Mouse (Mus musculus) T-cell, adult 2 months (primary cell): ENCODE measurements around the gene Myl6.

Experiments used
- DNase-seq: peaks from one replicate; pipeline ENCODE4 v3.0.0; 2022; ENCODE audit warnings: low spot score

Gene Myl6

GRCm38 (mm10) chr10:128489380-128489779, 4.6 kb downstream of the Myl6 start:
- no peak for DNase-seq

GRCm38 (mm10) chr10:128488776-128489175, 5.2 kb downstream of the Myl6 start:
- no peak for DNase-seq

- no peak for DNase-seq
Observed at GRCm38 (mm10) chr10:128487861-128488712, 5.9 kb downstream of the Myl6 start.

- no peak for DNase-seq
Observed at GRCm38 (mm10) chr10:128486370-128486769, 7.6 kb downstream of the Myl6 start.

- no peak for DNase-seq
Observed at GRCm38 (mm10) chr10:128474366-128474765, 19.6 kb downstream of the Myl6 start.

GRCm38 (mm10) chr10:128460270-128460630, 33.7 kb downstream of the Myl6 start:
- DNase-seq = no peak

DNA sequence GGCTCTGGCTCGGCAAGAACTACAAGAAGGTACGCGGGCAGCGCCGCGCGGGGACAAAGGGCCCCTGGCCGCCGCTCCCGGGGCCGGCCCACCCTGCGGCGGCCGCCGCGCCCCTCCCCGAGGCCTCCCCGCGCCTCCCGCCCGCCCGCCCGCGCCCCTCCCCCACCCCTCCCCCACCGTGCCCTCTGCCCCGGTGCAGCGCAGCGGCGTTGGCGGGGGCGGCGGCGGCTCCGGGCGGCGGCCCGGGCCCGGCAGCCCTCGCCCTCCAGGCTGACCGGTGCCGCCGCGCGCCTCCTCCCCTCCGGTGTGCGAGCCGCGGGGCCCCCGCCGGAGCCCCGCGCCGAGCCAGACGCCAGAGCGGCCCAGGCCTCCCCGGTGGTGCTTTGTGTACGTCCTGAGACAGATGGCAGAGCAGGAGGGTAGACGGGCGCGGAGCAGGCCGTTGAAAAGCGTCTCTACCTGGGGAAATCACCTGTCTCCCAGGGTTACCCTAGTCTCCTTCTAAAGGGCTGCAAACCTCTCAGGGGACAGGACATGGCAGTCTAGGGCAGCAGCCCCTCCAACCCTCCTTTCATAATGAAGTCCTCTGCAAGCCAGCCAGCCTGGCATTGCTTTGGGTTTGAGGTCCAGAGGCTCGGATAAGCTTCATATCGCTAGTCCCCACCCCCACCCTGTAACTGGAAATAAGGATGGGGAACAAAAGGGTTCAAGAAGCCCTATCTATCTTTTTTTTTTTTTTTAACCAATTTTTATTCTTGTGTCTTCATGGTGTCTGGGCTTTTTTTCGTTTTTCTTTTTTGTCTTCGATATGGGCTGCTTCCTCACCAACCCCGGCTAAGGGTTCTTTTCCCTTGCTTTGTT, 34.3 kb downstream of the Myl6 start:
- DNase-seq = peak; percentile 40

- DNase-seq = peak; percentile 82
Observed at GRCm38 (mm10) chr10:128458719-128459408, 35.1 kb downstream of the Myl6 start, which contains the start of gene Smarcc2. TSS of gene Smarcc2 (plus strand) at chr10:128459248.

GRCm38 (mm10) chr10:128458348-128458718, 35.6 kb downstream of the Myl6 start:
- DNase-seq = peak; percentile 75

- DNase-seq = no peak
Observed at GRCm38 (mm10) chr10:128457676-128458075, 36.3 kb downstream of the Myl6 start.

DNA sequence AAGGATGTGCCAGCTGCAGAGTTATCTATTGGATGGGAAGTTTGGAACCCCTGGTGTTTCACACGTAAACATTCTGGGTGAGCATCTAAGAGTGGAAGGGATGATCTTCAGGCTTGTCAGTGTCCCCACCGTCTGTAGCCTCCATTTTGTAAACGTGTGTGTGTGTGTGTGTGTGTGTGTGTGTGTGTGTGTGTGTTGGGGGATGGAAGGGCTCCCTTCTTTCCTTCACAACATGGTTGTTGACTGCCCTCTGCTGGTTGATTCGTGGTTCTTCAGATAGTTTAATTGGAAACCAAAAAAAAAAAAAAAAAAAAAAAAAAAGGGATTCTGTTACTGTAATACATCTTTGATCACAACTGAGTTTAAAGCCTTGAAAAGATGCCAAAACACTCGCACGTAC, 38.7 kb downstream of the Myl6 start:
- peak; percentile 80 for DNase-seq

DNA sequence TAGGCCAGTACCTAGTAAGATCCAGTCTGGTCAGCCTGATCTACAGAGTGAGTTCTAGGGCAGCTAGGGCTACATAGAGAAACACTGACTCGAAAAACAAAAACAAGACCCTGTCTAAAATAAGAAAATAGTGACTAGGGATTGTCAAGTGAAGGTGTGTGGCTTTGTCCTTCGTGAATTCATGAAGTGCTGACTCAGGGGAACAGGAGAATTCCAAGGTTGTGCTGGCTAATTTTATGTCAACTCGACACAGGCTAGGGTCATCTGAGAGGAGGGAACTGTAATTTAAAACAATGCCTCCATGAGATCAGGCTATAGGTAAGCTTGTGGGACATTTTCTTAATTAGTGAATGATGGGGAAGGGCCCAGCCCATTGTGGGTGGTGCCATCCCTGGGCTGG, 39.5 kb downstream of the Myl6 start:
- DNase-seq = no peak

DNA sequence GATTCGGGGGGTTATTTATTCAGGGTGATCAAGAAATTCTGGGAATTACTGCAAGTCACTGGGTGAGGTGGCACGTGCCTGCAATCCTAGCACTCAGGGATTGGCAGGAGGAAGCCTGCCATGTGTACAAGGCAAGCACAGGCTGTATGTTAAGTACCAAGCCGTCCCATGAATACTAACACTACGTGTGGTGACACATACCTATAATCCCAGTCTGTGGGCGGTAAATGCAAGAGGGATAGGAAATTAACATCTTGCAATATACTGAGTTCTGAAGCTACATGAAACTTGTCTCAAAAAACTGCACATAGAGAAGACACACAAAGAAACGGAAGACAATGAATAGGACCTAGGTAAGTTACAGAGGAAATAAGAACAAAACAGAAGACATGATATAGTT, 42.9 kb downstream of the Myl6 start:
- DNase-seq = no peak

- no peak for DNase-seq
Observed at GRCm38 (mm10) chr10:128445407-128445806, 48.5 kb downstream of the Myl6 start.

GRCm38 (mm10) chr10:128444354-128444753, 49.6 kb downstream of the Myl6 start:
- DNase-seq = no peak

- no peak for DNase-seq
Observed at GRCm38 (mm10) chr10:128442718-128443117, 51.2 kb downstream of the Myl6 start.

DNA sequence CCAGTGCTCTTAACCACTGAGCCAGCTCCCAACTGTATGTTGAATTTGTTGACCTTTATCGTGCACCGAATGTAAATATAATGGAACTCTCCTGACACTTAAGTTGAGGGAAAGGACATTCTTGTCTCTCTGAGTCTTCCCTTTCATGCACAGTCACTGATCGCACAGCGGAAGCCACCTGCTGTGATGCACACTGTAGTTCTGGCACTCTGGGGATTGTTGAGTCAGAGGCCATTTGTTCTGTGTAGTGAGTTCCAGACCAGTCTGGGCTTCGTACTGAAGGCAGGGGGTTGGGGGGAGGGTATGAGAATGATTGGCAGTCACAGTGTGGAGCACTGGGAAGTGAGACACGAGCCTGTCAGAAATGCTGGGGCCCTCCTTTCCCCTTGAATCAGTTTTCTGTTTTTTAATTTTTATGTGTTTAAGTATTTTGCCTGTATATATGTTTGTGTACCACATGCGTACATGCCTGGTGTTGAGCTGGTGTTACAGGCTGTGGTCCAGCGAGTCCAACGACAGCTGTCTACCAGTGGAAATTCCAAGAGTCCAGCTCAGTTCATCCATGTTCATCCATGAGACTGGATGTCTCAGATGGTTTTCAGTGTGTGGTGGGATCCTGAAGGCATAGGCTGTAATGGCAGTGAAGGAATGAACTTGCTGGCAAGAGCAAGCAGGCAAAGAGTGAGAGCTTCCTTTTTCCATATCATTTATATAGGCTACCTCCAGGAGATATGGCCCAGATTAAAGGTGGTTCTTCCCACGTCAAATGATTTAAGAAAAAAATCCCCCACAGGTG, 52.4 kb downstream of the Myl6 start:
- no peak for DNase-seq
